Mouse (Mus musculus): ENCODE data around the gene Ehmt2. TPM values are rescaled to one million over a fixed set of nuclear protein-coding genes. Genes with fewer than 3 reads are reported as not detected.
A peak's percentile ranks its signal among the peaks of the same experiment; 100 is the strongest.
"Not testable (repeated sequence)": the region's sequence is repeated elsewhere in the genome, so short reads cannot be mapped to it uniquely, and the experiment has no call there.

The Ehmt2 gene
- polyA plus RNA-seq, 1 experiment from 2014 or later = 69.9 TPM

DNA sequence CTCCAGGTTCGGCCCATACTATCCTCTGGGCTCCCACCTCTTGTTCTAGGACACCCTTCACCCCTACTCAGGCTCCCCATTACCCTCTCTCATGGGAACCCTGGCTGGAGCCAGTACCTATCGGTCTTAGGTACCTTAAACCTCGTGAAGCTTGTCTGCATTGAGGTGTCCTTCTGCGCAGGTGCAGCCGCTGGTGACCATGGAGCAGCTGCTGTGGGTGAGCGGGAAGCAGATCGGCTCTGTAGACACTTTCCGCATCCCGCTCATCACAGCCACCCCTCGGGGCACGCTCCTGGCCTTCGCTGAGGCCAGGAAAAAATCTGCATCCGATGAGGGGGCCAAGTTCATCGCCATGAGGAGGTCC is 33.4 kb downstream of the Ehmt2 start:
- peak overlapping the region; percentile 60 for H3K9ac ChIP-seq
- peak; percentile 17 for ATAC-seq (ENCODE audit: borderline replicate concordance, extremely low read depth, low FRiP score, low TSS enrichment)
- peaks cover 8% of the 10 kb centered on the region for H3K4me1 ChIP-seq
- H3K9me3 ChIP-seq = no peaks in the 10 kb centered on the region
- WGBS = 9% methylated on average over 14 of the region's 14 CpGs
- no peaks in the 10 kb centered on the region for H3K27me3 ChIP-seq
- peak overlapping the region; percentile 93 for H3K4me2 ChIP-seq
- H3K36me3 ChIP-seq = no peaks in the 10 kb centered on the region
- H3K4me3 ChIP-seq = peak overlapping the region; percentile 61
- H3K27ac ChIP-seq = no peak overlapping the region

DNA sequence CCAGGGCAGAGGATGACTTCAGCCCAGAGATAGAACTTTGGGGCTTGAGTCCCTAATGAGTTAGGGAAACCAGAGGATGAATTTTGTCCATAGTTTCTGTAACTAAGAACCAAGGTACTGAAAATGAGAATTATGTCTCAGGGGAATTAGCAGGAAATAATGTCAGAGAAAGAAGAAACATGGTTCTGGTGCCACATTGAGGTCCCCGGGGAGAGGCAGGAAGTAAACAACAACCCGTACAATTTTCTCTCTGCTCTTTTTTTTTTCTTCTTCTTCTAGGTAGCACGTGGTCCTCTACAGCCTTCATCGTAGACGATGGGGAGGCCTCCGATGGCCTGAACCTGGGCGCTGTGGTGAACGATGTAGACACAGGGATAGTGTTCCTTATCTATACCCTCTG is 34.0 kb downstream of the Ehmt2 start:
- Histone ChIP-seq H3K4me2 (peak overlapping the region; percentile 93), H3K36me3 (no peaks in the 10 kb centered on the region), H3K4me3 (peak overlapping the region; percentile 61; the same call in 1 of the 2 replicates), H3K9me3 (no peaks in the 10 kb centered on the region), H3K27ac (no peak overlapping the region), H3K9ac (no peak overlapping the region; the same call in 1 of the 2 replicates), H3K27me3 (no peaks in the 10 kb centered on the region), H3K4me1 (peaks cover 8% of the 10 kb centered on the region)
- no peak for ATAC-seq (ENCODE audit: borderline replicate concordance, extremely low read depth, low FRiP score, low TSS enrichment)
- 65% methylated on average over 8 of the region's 8 CpGs for WGBS

DNA sequence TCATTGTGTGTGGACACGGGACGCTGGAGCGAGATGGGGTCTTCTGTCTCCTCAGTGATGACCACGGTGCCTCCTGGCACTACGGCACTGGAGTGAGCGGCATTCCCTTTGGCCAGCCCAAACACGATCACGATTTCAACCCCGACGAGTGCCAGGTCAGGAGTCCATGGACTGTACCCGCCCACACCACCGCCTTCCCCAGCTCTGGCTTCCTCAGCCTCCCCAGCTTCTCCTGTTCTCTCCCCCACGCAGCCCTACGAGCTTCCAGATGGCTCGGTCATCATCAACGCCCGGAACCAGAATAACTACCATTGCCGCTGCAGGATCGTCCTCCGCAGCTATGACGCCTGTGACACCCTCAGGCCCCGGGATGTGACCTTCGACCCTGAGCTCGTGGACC is 35.8 kb downstream of the Ehmt2 start:
- H3K36me3 ChIP-seq = no peaks in the 10 kb centered on the region
- H3K4me3 ChIP-seq = no peak overlapping the region
- no peak overlapping the region for H3K27ac ChIP-seq
- 74% methylated on average over 24 of the region's 24 CpGs for WGBS
- no peaks in the 10 kb centered on the region for H3K9me3 ChIP-seq
- H3K27me3 ChIP-seq = no peaks in the 10 kb centered on the region
- no peak overlapping the region for H3K9ac ChIP-seq
- peaks cover 8% of the 10 kb centered on the region for H3K4me1 ChIP-seq
- peak overlapping the region; percentile 1; the same call in 1 of the 2 replicates for H3K4me2 ChIP-seq
- ATAC-seq (ENCODE audit: borderline replicate concordance, extremely low read depth, low FRiP score, low TSS enrichment) = no peak

- Histone ChIP-seq H3K27ac (no peak overlapping the region), H3K4me2 (no peak overlapping the region), H3K36me3 (no peaks in the 10 kb centered on the region), H3K27me3 (no peaks in the 10 kb centered on the region), H3K9me3 (no peaks in the 10 kb centered on the region), H3K4me3 (no peak overlapping the region), H3K4me1 (peaks cover 8% of the 10 kb centered on the region), H3K9ac (no peak overlapping the region)
- no peak for ATAC-seq (ENCODE audit: borderline replicate concordance, extremely low read depth, low FRiP score, low TSS enrichment)
- WGBS = 38% methylated on average over 8 of the region's 8 CpGs
These were observed 36.6 kb downstream of the Ehmt2 start for GRCm38 (mm10) chr17:34934830-34935229.

GRCm38 (mm10) chr17:34937960-34938505 is 39.8 kb downstream of the Ehmt2 start:
- no peak overlapping the region for H3K9ac ChIP-seq
- H3K4me3 ChIP-seq = no peak overlapping the region
- no peaks in the 10 kb centered on the region for H3K36me3 ChIP-seq
- no peak overlapping the region for H3K27ac ChIP-seq
- no peak for ATAC-seq (ENCODE audit: borderline replicate concordance, extremely low read depth, low FRiP score, low TSS enrichment)
- WGBS = 80% methylated on average over 6 of the region's 6 CpGs
- H3K27me3 ChIP-seq = no peaks in the 10 kb centered on the region
- peaks cover 9% of the 10 kb centered on the region for H3K4me1 ChIP-seq
- H3K9me3 ChIP-seq = no peaks in the 10 kb centered on the region
- H3K4me2 ChIP-seq = no peak overlapping the region

DNA sequence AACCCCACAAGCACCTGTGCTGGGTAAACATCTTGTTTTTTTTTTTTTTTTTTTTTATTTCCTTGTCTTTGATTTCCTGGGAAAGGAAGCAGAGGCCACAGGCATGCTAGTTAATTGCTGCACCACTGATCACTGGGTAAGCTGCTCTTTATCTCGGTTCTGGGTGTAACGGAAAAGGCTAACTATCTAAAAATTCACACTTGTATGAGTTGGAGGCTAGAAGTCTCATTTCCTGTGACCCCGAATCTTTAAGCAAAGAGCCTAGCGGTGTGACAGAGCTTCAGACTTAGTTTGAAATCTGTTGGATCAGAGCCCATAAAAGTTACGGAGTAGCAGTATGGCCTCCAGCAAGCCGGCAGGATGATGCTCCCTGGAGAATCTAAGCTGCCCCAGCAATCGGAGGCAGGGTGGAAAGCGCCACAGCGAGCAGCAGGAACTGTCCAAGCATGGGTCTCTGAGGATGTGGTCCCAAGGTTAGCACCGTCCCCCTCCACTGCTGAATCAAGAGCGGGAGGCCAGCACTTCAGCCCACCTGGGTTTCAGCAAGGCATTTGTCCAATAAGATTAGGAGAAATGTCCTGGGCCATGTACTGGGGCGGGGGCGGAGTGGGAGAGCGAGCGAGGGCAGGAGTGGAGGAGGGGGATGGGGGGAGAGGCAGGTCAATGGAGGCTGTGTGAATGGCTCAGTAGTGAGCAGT is 43.2 kb downstream of the Ehmt2 start:
- H3K4me1 ChIP-seq = peaks cover 16% of the 10 kb centered on the region
- peak overlapping the region; percentile 13; the same call in 1 of the 2 replicates for H3K4me3 ChIP-seq
- peak overlapping the region; percentile 49 for H3K4me2 ChIP-seq
- H3K27ac ChIP-seq = no peak overlapping the region
- 7% methylated on average over 15 of the region's 15 CpGs for WGBS
- no peaks in the 10 kb centered on the region for H3K36me3 ChIP-seq
- no peaks in the 10 kb centered on the region for H3K27me3 ChIP-seq
- H3K9me3 ChIP-seq = no peaks in the 10 kb centered on the region
- peak overlapping the region; percentile 11 for H3K9ac ChIP-seq
- ATAC-seq (ENCODE audit: borderline replicate concordance, extremely low read depth, low FRiP score, low TSS enrichment) = no peak

- Histone ChIP-seq H3K4me3 (no peak overlapping the region), H3K27me3 (no peaks in the 10 kb centered on the region), H3K4me1 (peaks cover 16% of the 10 kb centered on the region), H3K9me3 (no peaks in the 10 kb centered on the region), H3K9ac (no peak overlapping the region), H3K27ac (no peak overlapping the region), H3K36me3 (no peaks in the 10 kb centered on the region), H3K4me2 (no peak overlapping the region)
- no peak for ATAC-seq (ENCODE audit: borderline replicate concordance, extremely low read depth, low FRiP score, low TSS enrichment)
- 77% methylated on average over 4 of the region's 4 CpGs for WGBS
These were observed 45.0 kb downstream of the Ehmt2 start for GRCm38 (mm10) chr17:34943128-34943815.

DNA sequence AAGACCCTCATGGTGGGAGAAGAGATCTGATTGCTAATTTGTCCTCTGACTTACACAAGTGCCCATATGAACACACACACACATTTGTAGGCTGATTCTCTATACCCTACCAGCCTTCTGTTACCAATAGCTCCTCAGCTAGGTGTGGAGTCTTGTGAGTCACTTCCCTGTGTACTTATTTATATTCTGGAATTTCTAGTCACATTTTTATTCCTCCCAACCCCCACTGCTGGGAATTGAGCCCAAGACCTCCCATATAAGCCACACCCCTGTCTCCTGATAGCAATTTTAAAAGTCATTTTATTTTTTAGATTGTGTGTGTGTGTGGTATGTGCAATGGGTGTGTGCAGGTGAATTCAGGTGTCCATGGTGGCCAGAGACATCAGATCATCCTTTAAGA is 46.1 kb downstream of the Ehmt2 start:
- Histone ChIP-seq H3K9ac (no peak overlapping the region), H3K27ac (no peak overlapping the region), H3K4me1 (peaks cover 16% of the 10 kb centered on the region), H3K27me3 (no peaks in the 10 kb centered on the region), H3K9me3 (no peaks in the 10 kb centered on the region), H3K36me3 (peaks cover under 1% of the 10 kb centered on the region; the same call in 1 of the 2 replicates), H3K4me2 (no peak overlapping the region), H3K4me3 (no peak overlapping the region)
- no peak for ATAC-seq (ENCODE audit: borderline replicate concordance, extremely low read depth, low FRiP score, low TSS enrichment)

DNA sequence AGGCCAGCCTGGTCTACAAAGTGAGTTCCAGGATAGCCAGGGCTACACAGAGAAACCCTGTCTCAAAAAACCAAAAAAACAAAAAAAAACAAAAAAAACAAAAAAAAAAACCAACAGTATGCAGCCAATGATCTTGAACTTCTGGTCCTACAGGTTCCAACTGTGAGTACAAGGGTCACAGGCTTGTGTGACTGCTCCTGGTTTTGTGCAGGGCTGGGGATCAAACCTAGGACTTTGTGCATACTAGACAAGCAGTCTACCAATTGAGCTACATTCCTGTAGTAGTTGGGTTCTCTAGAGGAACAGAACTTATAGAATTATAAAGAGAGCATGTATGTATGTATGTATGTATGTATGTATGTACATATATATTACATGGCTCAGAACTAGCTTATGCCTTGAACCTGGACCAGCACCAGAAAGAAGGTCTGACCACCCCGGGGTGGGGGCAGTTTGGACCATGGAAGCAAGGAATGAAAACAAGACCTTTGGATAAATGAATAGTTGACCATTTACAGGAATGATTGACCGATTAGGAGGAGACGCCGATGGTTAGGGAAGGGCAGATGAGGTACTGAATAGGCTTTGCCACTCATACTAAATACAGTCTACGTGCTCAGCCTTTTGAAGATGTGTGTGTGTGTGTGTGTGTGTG is 48.3 kb downstream of the Ehmt2 start:
- H3K27ac ChIP-seq = no peak overlapping the region
- no peak for ATAC-seq (ENCODE audit: borderline replicate concordance, extremely low read depth, low FRiP score, low TSS enrichment)
- H3K9ac ChIP-seq = no peak overlapping the region
- WGBS = 89% methylated on average over 5 of the region's 5 CpGs
- H3K4me1 ChIP-seq = peaks cover 26% of the 10 kb centered on the region
- no peak overlapping the region for H3K4me3 ChIP-seq
- peaks cover 18% of the 10 kb centered on the region for H3K36me3 ChIP-seq
- H3K27me3 ChIP-seq = no peaks in the 10 kb centered on the region
- no peak overlapping the region for H3K4me2 ChIP-seq
- no peaks in the 10 kb centered on the region for H3K9me3 ChIP-seq

GRCm38 (mm10) chr17:34947606-34948005 is 49.3 kb downstream of the Ehmt2 start:
- no peak for ATAC-seq (ENCODE audit: borderline replicate concordance, extremely low read depth, low FRiP score, low TSS enrichment)

DNA sequence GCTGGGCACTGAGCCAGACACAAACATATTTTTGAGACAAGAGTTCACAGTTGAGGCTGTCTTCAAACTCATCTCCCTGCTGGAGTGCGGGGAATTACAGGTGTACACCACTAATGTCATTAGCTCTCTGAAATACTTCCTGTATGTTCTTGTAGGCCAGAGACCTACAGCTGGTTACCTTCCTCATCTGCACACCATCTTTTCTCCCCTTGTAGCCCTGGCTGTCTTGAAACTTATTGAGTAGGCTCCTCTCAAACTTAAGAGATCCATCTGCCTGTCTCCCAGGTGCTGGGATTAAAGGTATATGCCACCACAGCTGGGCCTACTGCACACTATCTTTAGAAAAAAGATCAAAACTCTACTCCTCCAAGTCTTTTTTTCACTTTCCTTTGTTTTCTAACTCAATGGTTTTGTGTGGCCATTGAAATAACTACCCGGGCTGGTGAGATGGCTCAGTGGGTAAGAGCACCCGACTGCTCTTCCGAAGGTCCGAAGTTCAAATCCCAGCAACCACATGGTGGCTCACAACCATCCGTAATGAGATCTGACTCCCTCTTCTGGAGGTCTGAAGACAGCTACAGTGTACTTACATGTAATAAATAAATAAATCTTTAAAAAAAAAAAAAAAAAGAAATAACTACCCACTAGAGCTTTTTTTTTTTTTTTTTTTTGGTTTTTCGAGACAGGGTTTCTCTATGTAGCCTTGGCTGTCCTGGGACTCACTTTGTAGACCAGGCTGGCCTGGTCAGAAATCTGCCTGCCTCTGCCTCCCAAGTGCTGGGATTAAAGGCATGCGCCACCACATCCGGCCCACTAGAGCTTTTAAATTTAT is 50.7 kb downstream of the Ehmt2 start:
- not testable (repeated sequence) for H3K9me3 ChIP-seq; H3K27me3 ChIP-seq; ATAC-seq (ENCODE audit: borderline replicate concordance, extremely low read depth, low FRiP score, low TSS enrichment); H3K4me2 ChIP-seq; H3K4me3 ChIP-seq; H3K9ac ChIP-seq
- Histone ChIP-seq H3K36me3 (peaks cover 18% of the 10 kb centered on the region), H3K27ac (peak overlapping the region; percentile 34; the same call in 1 of the 2 replicates), H3K4me1 (peaks cover 20% of the 10 kb centered on the region)
- WGBS = 57% methylated on average over 9 of the region's 9 CpGs

More at GRCm38 (mm10) chr17:34947606-34948005, 49.3 kb downstream of the Ehmt2 start:
- peaks cover 20% of the 10 kb centered on the region for H3K4me1 ChIP-seq
- H3K9me3 ChIP-seq = no peaks in the 10 kb centered on the region
- peaks cover 18% of the 10 kb centered on the region for H3K36me3 ChIP-seq
- H3K4me3 ChIP-seq = no peak overlapping the region
- no peak overlapping the region for H3K4me2 ChIP-seq
- H3K9ac ChIP-seq = no peak overlapping the region
- H3K27me3 ChIP-seq = no peaks in the 10 kb centered on the region
- 25% methylated on average over 8 of the region's 8 CpGs for WGBS
- no peak overlapping the region for H3K27ac ChIP-seq

Data from lung, embryonic 15.5 days (tissue).